Mouse (Mus musculus) midbrain, embryonic 14.5 days (tissue): ENCODE measurements around the gene Chac1. TPM values are rescaled to one million over a fixed set of nuclear protein-coding genes. Genes with fewer than 3 reads are reported as not detected.
A peak's percentile ranks its signal among the peaks of the same experiment; 100 is the strongest.

ENCODE experiments used
- ATAC-seq: fragments of 200-750 bp; cut with Nextera tagmentation; 2 replicates; pipeline ENCODE4 v1.8.0; 2017; ENCODE audit warnings: moderate number of reproducible peaks, moderate library complexity; ENCODE audit not compliant: low FRiP score, low TSS enrichment
- DNase-seq: peaks from one replicate; pipeline ENCODE4 v3.0.0-alpha.2; 2015
- H3K27ac ChIP-seq: fragments of 300-500 bp; sonication (generic); replicated peaks from 2 replicates; pipeline ENCODE4 v1.5.1; 2014; ENCODE audit warnings: mild to moderate bottlenecking, low read depth, low read length, moderate library complexity
- H3K27me3 ChIP-seq: fragments of 300-500 bp; sonication (generic); 2 replicates; pipeline ENCODE4 v1.6.1; 2014; ENCODE audit warnings: low read length, control low read depth, mixed read lengths; ENCODE audit not compliant: control insufficient read depth, insufficient read depth
- H3K36me3 ChIP-seq: fragments of 300-500 bp; sonication (generic); 2 replicates; pipeline ENCODE4 v1.6.1; 2014; ENCODE audit warnings: low read length, control low read depth; ENCODE audit not compliant: control insufficient read depth, insufficient read depth
- H3K4me1 ChIP-seq: fragments of 300-500 bp; sonication (generic); 2 replicates; pipeline ENCODE4 v1.6.1; 2014; ENCODE audit warnings: mild to moderate bottlenecking, antibody characterized with exemption, low read length, control low read depth; ENCODE audit not compliant: control insufficient read depth, insufficient read depth
- H3K4me2 ChIP-seq: fragments of 300-500 bp; sonication (generic); 2 replicates; pipeline ENCODE4 v1.6.1; 2014; ENCODE audit warnings: mild to moderate bottlenecking, low read length, moderate library complexity
- H3K4me3 ChIP-seq: fragments of 300-500 bp; sonication (generic); replicated peaks from 2 replicates; pipeline ENCODE4 v1.5.1; 2014; ENCODE audit warnings: low read depth, low read length
- H3K9ac ChIP-seq: fragments of 300-500 bp; sonication (generic); replicated peaks from 2 replicates; pipeline ENCODE4 v1.6.1; 2014; ENCODE audit warnings: mild to moderate bottlenecking, low read length, moderate library complexity
- H3K9me3 ChIP-seq: fragments of 300-500 bp; sonication (generic); 2 replicates; pipeline ENCODE4 v1.6.1; 2016; ENCODE audit warnings: low read length, control low read depth, mixed read lengths; ENCODE audit not compliant: control insufficient read depth
- WGBS: fragments of 180-500 bp; shearing (Covaris S2); extraction: QIAGEN DNeasy Blood & Tissue Kit; methylation state at CpG from one replicate; pipeline ENCODE4 v1.1.7; 2014; 5-methylcytosine and 5-hydroxymethylcytosine counted together
- polyA plus RNA-seq: library from polyadenylated mRNA; unstranded; fragments of >200 nt; fragmentation: Nextera tagmentation; extraction: Ambion mirVana; gene quantifications from 2 replicates; pipeline ENCODE4 v1.2.1, GENCODE M21; 2014

The Chac1 gene
- polyA plus RNA-seq, 1 experiment from 2014 or later: 5.0 TPM

- Histone ChIP-seq H3K4me2 (no peak overlapping the region), H3K9me3 (no peaks in the 10 kb centered on the region), H3K4me3 (no peak overlapping the region), H3K27me3 (peaks cover 26% of the 10 kb centered on the region), H3K9ac (no peak overlapping the region), H3K4me1 (peaks cover 5% of the 10 kb centered on the region; the same call in 1 of the 2 replicates), H3K36me3 (no peaks in the 10 kb centered on the region), H3K27ac (no peak overlapping the region)
- DNase-seq: no peak
- WGBS: 70% methylated on average over 7 of the region's 7 CpGs
- ATAC-seq: no peak
Measured at GRCm38 (mm10) chr2:119334964-119335525, 16.0 kb upstream of the Chac1 start.

GRCm38 (mm10) chr2:119335535-119335934, 15.5 kb upstream of the Chac1 start:
- Histone ChIP-seq H3K4me3 (no peak overlapping the region), H3K9ac (no peak overlapping the region), H3K27me3 (peaks cover 21% of the 10 kb centered on the region), H3K4me1 (peaks cover 5% of the 10 kb centered on the region; the same call in 1 of the 2 replicates), H3K9me3 (no peaks in the 10 kb centered on the region), H3K27ac (no peak overlapping the region), H3K36me3 (no peaks in the 10 kb centered on the region), H3K4me2 (no peak overlapping the region)
- ATAC-seq: no peak
- WGBS: 90% methylated on average over 1 of the region's 1 CpGs
- no peak for DNase-seq

- H3K36me3 ChIP-seq: no peaks in the 10 kb centered on the region
- no peaks in the 10 kb centered on the region for H3K9me3 ChIP-seq
- H3K27me3 ChIP-seq: peaks cover 17% of the 10 kb centered on the region
- no peak overlapping the region for H3K9ac ChIP-seq
- no peak overlapping the region for H3K4me2 ChIP-seq
- DNase-seq (no peak), ATAC-seq (no peak)
- 76% methylated on average over 2 of the region's 2 CpGs for WGBS
- H3K4me1 ChIP-seq: peaks cover 5% of the 10 kb centered on the region; the same call in 1 of the 2 replicates
- no peak overlapping the region for H3K27ac ChIP-seq
- no peak overlapping the region for H3K4me3 ChIP-seq
Measured at GRCm38 (mm10) chr2:119336002-119336401, 15.0 kb upstream of the Chac1 start.

- peaks cover 12% of the 10 kb centered on the region for H3K27me3 ChIP-seq
- H3K9ac ChIP-seq: no peak overlapping the region
- H3K27ac ChIP-seq: no peak overlapping the region
- no peaks in the 10 kb centered on the region for H3K9me3 ChIP-seq
- no peaks in the 10 kb centered on the region for H3K36me3 ChIP-seq
- no peak overlapping the region for H3K4me2 ChIP-seq
- no peak for DNase-seq
- peaks cover 5% of the 10 kb centered on the region; the same call in 1 of the 2 replicates for H3K4me1 ChIP-seq
- no peak for ATAC-seq
- H3K4me3 ChIP-seq: no peak overlapping the region
- WGBS: 73% methylated on average over 10 of the region's 10 CpGs
Measured at GRCm38 (mm10) chr2:119336470-119336869, 14.6 kb upstream of the Chac1 start.

GRCm38 (mm10) chr2:119337425-119338265, 13.4 kb upstream of the Chac1 start:
- Histone ChIP-seq H3K4me3 (peak overlapping the region; percentile 54), H3K9ac (peak overlapping the region; percentile 78), H3K27ac (peak overlapping the region; percentile 74), H3K4me2 (peak overlapping the region; percentile 86), H3K9me3 (no peaks in the 10 kb centered on the region), H3K36me3 (no peaks in the 10 kb centered on the region), H3K4me1 (peaks cover 5% of the 10 kb centered on the region; the same call in 1 of the 2 replicates), H3K27me3 (peaks cover 3% of the 10 kb centered on the region; the same call in 1 of the 2 replicates)
- ATAC-seq (peak; percentile 82), DNase-seq (peak; percentile 92)
- WGBS: 8% methylated on average over 60 of the region's 60 CpGs

- 60% methylated on average over 6 of the region's 6 CpGs for WGBS
Measured at GRCm38 (mm10) chr2:119344537-119345138, 6.4 kb upstream of the Chac1 start.

GRCm38 (mm10) chr2:119353707-119354106, 2.7 kb downstream of the Chac1 start:
- Histone ChIP-seq H3K36me3 (no peaks in the 10 kb centered on the region), H3K4me2 (no peak overlapping the region), H3K4me3 (no peak overlapping the region), H3K27ac (no peak overlapping the region), H3K9me3 (no peaks in the 10 kb centered on the region), H3K9ac (no peak overlapping the region), H3K27me3 (peaks cover 12% of the 10 kb centered on the region; the same call in 1 of the 2 replicates), H3K4me1 (no peaks in the 10 kb centered on the region)
- DNase-seq (no peak), ATAC-seq (no peak)
- WGBS: 88% methylated on average over 8 of the region's 8 CpGs

More at GRCm38 (mm10) chr2:119344537-119345138, 6.4 kb upstream of the Chac1 start:
- Histone ChIP-seq H3K4me3 (no peak overlapping the region), H3K36me3 (no peaks in the 10 kb centered on the region), H3K9me3 (no peaks in the 10 kb centered on the region), H3K27ac (no peak overlapping the region), H3K4me2 (no peak overlapping the region), H3K4me1 (no peaks in the 10 kb centered on the region), H3K27me3 (no peaks in the 10 kb centered on the region), H3K9ac (no peak overlapping the region)
- DNase-seq (no peak), ATAC-seq (no peak)

GRCm38 (mm10) chr2:119355089-119355488, 4.1 kb downstream of the Chac1 start:
- DNase-seq: no peak
- Histone ChIP-seq H3K4me3 (no peak overlapping the region), H3K9ac (no peak overlapping the region), H3K27ac (no peak overlapping the region), H3K4me2 (no peak overlapping the region), H3K27me3 (peaks cover 10% of the 10 kb centered on the region; the same call in 1 of the 2 replicates), H3K4me1 (no peaks in the 10 kb centered on the region), H3K9me3 (no peaks in the 10 kb centered on the region), H3K36me3 (no peaks in the 10 kb centered on the region)
- whole genome bisulfite sequencing: 89% methylated on average over 3 of the region's 3 CpGs
- no peak for ATAC-seq
